Mouse (Mus musculus) liver, postnatal 0 days (tissue): Measurements from ENCODE around the gene Timm22. TPM values are rescaled to one million over a fixed set of nuclear protein-coding genes. Genes with fewer than 3 reads are reported as not detected.

Source experiments
- ATAC-seq: fragments of 200-750 bp; cut with Nextera tagmentation; 2 replicates; pipeline ENCODE4 v1.8.0; 2017; ENCODE audit warnings: mild to moderate bottlenecking, moderate library complexity
- DNase-seq: peaks from one replicate; pipeline ENCODE4 v3.0.0-alpha.2; 2016
- H3K27ac ChIP-seq: fragments of 300-500 bp; sonication (generic); 2 replicates; pipeline ENCODE4 v1.5.1; 2014; ENCODE audit warnings: antibody characterized with exemption, moderate library complexity, mild to moderate bottlenecking, low read depth
- H3K27me3 ChIP-seq: fragments of 300-500 bp; sonication (generic); 2 replicates; pipeline ENCODE4 v1.6.1; 2014; ENCODE audit warnings: low read length, control low read depth, mixed read lengths; ENCODE audit not compliant: insufficient read depth
- H3K36me3 ChIP-seq: fragments of 300-500 bp; sonication (generic); replicated peaks from 2 replicates; pipeline ENCODE4 v1.6.1; 2014; ENCODE audit warnings: mild to moderate bottlenecking, control low read depth, low read length, moderate library complexity, mixed read lengths; ENCODE audit not compliant: insufficient read depth
- H3K4me1 ChIP-seq: fragments of 300-500 bp; sonication (generic); 2 replicates; pipeline ENCODE4 v1.6.1; 2014; ENCODE audit warnings: antibody characterized with exemption, mild to moderate bottlenecking, control low read depth; ENCODE audit not compliant: insufficient read depth
- H3K4me2 ChIP-seq: fragments of 300-500 bp; sonication (generic); 2 replicates; pipeline ENCODE4 v1.6.1; 2014; ENCODE audit warnings: low read depth, mild to moderate bottlenecking, low read length, moderate library complexity, mixed read lengths
- H3K4me3 ChIP-seq: fragments of 300-500 bp; sonication (generic); 2 replicates; pipeline ENCODE4 v1.5.1; 2014; ENCODE audit warnings: low read depth, low read length
- H3K9ac ChIP-seq: fragments of 300-500 bp; sonication (generic); replicated peaks from 2 replicates; pipeline ENCODE4 v1.6.1; 2014; ENCODE audit warnings: mild to moderate bottlenecking, moderate library complexity
- H3K9me3 ChIP-seq: fragments of 300-500 bp; sonication (generic); 2 replicates; pipeline ENCODE4 v1.6.1; 2016; ENCODE audit warnings: mild to moderate bottlenecking, control low read depth, low read length, mixed read lengths
- CTCF ChIP-seq: sonication (generic); IDR thresholded peaks from 2 replicates; pipeline ENCODE4 v1.5.1; 2016; ENCODE audit warnings: antibody characterized with exemption, low read depth
- EP300 ChIP-seq: IDR thresholded peaks from 2 replicates; pipeline ENCODE4 v1.6.1; 2016; ENCODE audit warnings: antibody characterized with exemption, low read depth, mild to moderate bottlenecking
- WGBS: fragments of 180-500 bp; shearing (Covaris S2); extraction: QIAGEN DNeasy Blood & Tissue Kit; methylation state at CpG from one replicate; pipeline ENCODE4 v1.1.7; 2014; ENCODE audit not compliant: insufficient replicate concordance; 5-methylcytosine and 5-hydroxymethylcytosine counted together
- polyA plus RNA-seq: library from polyadenylated mRNA; unstranded; fragments of >200 nt; fragmentation: Nextera tagmentation; extraction: Ambion mirVana; gene quantifications from 2 replicates; pipeline ENCODE4 v1.2.1, GENCODE M21; 2015

Gene Timm22
- polyA plus RNA-seq, 1 experiment from 2014 or later = 38.4 TPM

DNA sequence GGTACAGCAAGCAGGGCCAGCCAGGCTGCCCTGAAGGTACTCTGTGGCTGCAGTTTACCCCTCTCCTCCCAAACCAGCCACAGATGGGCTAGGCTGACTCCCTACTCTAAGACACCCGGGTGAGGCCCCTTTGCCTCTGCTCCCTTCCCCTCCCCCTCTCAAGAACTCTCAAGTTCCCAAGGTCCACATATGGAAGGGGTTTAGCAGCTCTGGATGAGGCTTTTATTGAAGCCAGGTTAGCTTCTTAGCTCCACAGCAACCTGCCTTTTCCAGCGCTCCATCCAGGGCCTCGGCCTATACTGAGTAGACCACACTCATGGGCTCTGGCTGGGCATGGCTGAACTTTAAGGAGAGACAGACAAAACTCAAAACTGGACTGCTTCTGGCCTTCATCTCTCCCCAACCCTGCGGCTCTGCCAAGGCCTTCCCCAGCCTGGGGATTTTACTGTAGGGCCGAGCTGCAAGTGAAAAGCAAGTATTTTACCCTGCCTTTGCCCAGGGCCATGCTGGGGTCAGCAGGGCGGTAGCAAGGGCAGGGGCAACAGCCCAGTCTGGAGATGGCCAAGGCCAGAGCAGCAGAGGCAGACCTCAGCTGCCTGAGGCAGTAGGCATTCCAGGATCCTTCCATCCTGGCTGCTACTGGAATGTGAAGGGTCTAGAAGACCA lies 23.3 kb downstream of the Timm22 start:
- no peak for TF ChIP-seq EP300
- TF ChIP-seq CTCF = no peak
- no peaks in the 10 kb centered on the region for H3K4me1 ChIP-seq
- H3K9me3 ChIP-seq = no peaks in the 10 kb centered on the region
- no peak overlapping the region for H3K4me2 ChIP-seq
- H3K4me3 ChIP-seq = no peak overlapping the region
- no peak overlapping the region for H3K27ac ChIP-seq
- 79% methylated on average over 6 of the region's 6 CpGs for WGBS
- ATAC-seq (no peak), DNase-seq (no peak)
- no peak overlapping the region for H3K9ac ChIP-seq
- H3K27me3 ChIP-seq = no peaks in the 10 kb centered on the region
- 0 out of 2 replicates have a peak, but pooled peaks cover 2% of the 10 kb centered on the region for H3K36me3 ChIP-seq

DNA sequence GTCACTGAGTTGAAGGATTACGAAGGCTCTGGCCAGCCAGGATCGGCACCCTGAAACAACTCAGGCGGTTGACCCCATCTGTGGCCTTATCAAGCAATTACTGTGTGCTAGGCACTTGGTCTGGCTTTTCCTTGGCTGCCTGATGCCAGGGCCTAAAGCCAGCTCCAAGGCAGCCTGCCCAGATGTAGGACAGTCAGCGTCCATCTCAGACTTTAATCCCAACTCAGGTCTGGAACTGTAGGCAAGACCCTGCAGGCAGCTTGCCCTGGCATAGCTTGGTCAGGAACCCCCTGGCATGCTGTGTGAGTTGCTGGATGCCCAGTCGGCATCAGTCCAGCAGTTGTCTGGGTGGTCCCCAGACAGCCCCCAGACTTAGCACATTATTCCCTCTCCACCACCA lies 29.3 kb downstream of the Timm22 start:
- H3K4me1 ChIP-seq = no peaks in the 10 kb centered on the region
- 75% methylated on average over 5 of the region's 5 CpGs for WGBS

DNA sequence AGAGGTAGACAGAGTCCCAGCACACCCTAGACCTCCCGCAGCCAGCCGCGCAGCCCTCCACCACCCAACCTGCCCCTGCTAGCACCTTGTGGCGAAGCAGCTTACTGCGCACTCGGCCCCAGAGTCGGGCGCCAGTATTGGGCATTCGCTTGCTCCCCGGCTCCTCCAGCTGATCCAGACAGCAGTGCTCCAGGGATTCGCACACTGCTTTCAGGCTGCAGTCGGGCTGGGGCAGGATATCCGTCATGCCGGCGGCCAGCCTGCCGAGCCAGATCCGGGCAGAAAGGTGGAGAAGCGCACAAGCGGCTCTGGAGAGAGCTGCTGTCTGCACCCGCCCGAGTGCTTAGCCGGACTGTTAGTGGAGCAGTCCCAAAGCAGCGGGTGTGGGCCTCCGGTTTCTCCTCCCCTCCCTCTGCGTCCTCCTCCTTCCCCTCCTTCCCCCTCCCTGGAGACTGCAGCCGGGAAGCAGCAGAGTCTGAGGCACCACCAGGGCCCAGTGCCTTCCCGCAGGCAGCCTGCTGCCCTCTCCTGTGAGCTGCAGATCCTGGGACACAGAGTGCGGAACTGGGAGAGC lies 30.2 kb downstream of the Timm22 start:
- ATAC-seq (peak; percentile 40; the same call in 1 of the 2 replicates), DNase-seq (peak; percentile 28)
- Histone ChIP-seq H3K9me3 (no peaks in the 10 kb centered on the region), H3K27me3 (no peaks in the 10 kb centered on the region), H3K27ac (no peak overlapping the region), H3K9ac (no peak overlapping the region), H3K4me2 (peak overlapping the region; percentile 38), H3K36me3 (no peaks in the 10 kb centered on the region), H3K4me1 (no peaks in the 10 kb centered on the region), H3K4me3 (peak overlapping the region; percentile 17; the same call in 1 of the 2 replicates)
- TF ChIP-seq EP300 = no peak
- no peak for TF ChIP-seq CTCF
- 40% methylated on average over 28 of the region's 28 CpGs for WGBS

More for the DNA sequence above, 29.3 kb downstream of the Timm22 start:
- DNase-seq (no peak), ATAC-seq (no peak)
- no peaks in the 10 kb centered on the region for H3K9me3 ChIP-seq
- TF ChIP-seq EP300 (no peak), CTCF (no peak)
- H3K27ac ChIP-seq = no peak overlapping the region
- no peak overlapping the region for H3K4me2 ChIP-seq
- H3K9ac ChIP-seq = no peak overlapping the region
- H3K4me3 ChIP-seq = no peak overlapping the region
- no peaks in the 10 kb centered on the region for H3K36me3 ChIP-seq
- no peaks in the 10 kb centered on the region for H3K27me3 ChIP-seq

DNA sequence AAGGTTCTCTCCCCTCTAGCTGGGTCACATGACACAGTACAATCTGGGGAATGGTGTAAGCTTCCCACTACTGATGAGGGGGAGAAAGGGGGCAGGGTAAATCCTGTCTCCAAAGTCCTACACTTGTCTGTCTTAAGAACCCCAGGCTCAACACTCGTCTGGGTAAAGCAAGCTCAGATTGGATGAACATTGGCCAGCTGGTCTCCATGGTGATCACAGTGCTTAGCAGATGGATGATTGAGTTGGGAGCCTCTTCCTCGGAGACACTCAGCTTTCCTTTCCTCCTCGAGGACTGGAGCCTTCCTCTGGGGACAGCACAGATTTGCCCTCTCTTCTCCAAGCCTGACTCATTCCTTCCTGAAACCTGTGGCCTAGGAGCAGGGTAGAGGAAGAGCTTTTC lies 32.9 kb downstream of the Timm22 start:
- Histone ChIP-seq H3K27me3 (no peaks in the 10 kb centered on the region), H3K27ac (no peak overlapping the region)
- TF ChIP-seq EP300 = no peak
- no peak for TF ChIP-seq CTCF

DNA sequence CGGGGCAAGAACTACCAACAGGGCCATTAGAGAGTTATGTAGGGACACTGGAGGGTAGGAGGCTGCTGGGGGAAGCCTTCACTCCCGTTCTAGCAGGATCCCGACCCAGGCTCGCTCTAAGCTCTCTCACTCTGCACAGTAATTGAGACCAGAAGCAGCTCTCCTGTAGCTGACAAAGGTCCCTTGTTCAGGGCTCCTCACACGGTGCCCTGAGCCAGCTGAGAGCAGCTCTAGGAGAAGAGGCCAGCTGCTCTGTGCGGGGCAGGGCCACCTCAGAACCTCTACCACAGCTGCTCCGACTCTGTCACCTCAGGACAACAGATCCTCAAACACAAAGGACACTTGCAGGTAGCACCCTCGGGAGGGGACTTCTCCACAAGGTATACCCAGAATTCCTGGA lies 38.7 kb downstream of the Timm22 start:
- Histone ChIP-seq H3K4me3 (no peak overlapping the region), H3K27ac (no peak overlapping the region), H3K9ac (no peak overlapping the region), H3K4me1 (no peaks in the 10 kb centered on the region), H3K4me2 (no peak overlapping the region), H3K36me3 (peaks cover 11% of the 10 kb centered on the region; the same call in 1 of the 2 replicates), H3K9me3 (no peaks in the 10 kb centered on the region), H3K27me3 (no peaks in the 10 kb centered on the region)
- TF ChIP-seq EP300 (no peak), CTCF (no peak)
- WGBS = 72% methylated on average over 8 of the region's 8 CpGs
- ATAC-seq (no peak), DNase-seq (no peak)

More for the DNA sequence above, 32.9 kb downstream of the Timm22 start:
- DNase-seq (no peak), ATAC-seq (no peak)
- Histone ChIP-seq H3K4me3 (no peak overlapping the region), H3K4me2 (no peak overlapping the region), H3K4me1 (no peaks in the 10 kb centered on the region), H3K36me3 (peaks cover 8% of the 10 kb centered on the region; the same call in 1 of the 2 replicates), H3K9ac (no peak overlapping the region), H3K9me3 (no peaks in the 10 kb centered on the region)
- 41% methylated on average over 3 of the region's 3 CpGs for WGBS

DNA sequence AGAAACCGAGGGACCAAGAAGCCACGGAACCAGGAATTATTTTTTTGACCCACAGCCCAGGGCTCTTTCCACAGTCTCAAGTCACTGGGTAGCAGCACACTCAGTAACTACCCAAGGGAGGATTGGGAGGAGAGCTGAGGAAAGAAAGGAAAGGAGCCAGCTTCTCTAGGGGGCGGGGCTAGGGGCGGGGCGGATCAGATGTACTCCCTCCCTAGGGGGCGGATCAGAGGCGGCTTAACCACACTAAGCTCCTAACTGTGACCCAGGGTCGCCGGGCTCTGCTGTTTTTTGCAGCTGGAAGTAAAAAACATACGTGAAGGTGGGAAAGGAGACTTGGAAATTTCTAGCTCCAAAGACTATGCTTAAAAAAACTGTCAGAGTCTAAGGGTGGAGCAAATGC lies 39.5 kb downstream of the Timm22 start:
- no peak for TF ChIP-seq EP300
- no peak for TF ChIP-seq CTCF
- ATAC-seq = no peak
- 15% methylated on average over 10 of the region's 10 CpGs for WGBS

More for the DNA sequence above, 39.5 kb downstream of the Timm22 start:
- H3K4me2 ChIP-seq = no peak overlapping the region
- peaks cover 11% of the 10 kb centered on the region for H3K36me3 ChIP-seq
- no peaks in the 10 kb centered on the region for H3K9me3 ChIP-seq
- DNase-seq = peak; percentile 63
- no peaks in the 10 kb centered on the region for H3K4me1 ChIP-seq
- no peak overlapping the region for H3K9ac ChIP-seq
- no peak overlapping the region for H3K27ac ChIP-seq
- H3K27me3 ChIP-seq = no peaks in the 10 kb centered on the region
- H3K4me3 ChIP-seq = no peak overlapping the region
